Mouse (Mus musculus) heart, adult 8-10 months (tissue): Measurements from ENCODE around the gene Slain2. TPM values are rescaled to one million over a fixed set of nuclear protein-coding genes. Genes with fewer than 3 reads are reported as not detected.
A peak's percentile ranks its signal among the peaks of the same experiment; 100 is the strongest.
"Not testable (repeated sequence)": the region's sequence is repeated elsewhere in the genome, so short reads cannot be mapped to it uniquely, and the experiment has no call there.

Experiments
- DNase-seq: peaks from one replicate; pipeline ENCODE4 v3.0.0; 2022; ENCODE audit warnings: low spot score
- total RNA-seq, 4 experiments: library from RNA; stranded (reverse); gene quantifications; 2 replicates each; pipeline ENCODE4 v1.2.4; 2022

Slain2 gene
- total RNA-seq, 4 experiments from 2014 or later: 140 to 190 (median 176) TPM

GRCm38 (mm10) chr5:72901866-72902265 lies 12.2 kb upstream of the Slain2 start:
- no peak for DNase-seq

GRCm38 (mm10) chr5:72902312-72902711 lies 11.8 kb upstream of the Slain2 start:
- DNase-seq: no peak

DNA sequence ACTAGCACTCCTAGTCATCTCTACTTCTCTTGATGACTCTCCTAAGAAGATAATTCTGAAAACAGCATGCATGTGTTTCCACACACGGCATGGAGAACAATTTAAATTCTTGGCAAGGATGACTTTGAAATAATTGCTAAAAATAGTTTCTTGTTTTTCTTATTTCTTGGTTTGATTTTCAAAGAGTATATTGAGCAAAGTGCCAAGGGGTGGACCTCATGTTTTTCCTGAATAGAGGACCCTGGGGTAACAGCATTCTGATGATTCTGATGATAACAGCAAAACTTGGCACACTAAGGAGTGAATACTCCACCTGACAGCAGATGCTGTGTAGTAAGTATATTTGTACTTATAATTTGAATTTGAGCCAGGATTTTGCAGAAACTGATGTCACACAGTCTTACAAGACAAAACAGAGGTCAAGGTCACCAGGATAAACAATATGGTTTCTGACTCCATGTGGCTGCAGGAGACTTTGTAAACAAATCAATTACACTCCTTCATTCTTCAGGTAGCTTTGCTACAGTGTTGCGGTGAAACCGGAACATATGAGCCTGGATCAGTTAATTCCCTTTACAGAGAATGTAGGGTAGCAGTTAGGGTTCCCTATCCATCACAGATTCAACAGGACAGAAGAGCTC lies 11.1 kb upstream of the Slain2 start:
- peak; percentile 49 for DNase-seq

DNA sequence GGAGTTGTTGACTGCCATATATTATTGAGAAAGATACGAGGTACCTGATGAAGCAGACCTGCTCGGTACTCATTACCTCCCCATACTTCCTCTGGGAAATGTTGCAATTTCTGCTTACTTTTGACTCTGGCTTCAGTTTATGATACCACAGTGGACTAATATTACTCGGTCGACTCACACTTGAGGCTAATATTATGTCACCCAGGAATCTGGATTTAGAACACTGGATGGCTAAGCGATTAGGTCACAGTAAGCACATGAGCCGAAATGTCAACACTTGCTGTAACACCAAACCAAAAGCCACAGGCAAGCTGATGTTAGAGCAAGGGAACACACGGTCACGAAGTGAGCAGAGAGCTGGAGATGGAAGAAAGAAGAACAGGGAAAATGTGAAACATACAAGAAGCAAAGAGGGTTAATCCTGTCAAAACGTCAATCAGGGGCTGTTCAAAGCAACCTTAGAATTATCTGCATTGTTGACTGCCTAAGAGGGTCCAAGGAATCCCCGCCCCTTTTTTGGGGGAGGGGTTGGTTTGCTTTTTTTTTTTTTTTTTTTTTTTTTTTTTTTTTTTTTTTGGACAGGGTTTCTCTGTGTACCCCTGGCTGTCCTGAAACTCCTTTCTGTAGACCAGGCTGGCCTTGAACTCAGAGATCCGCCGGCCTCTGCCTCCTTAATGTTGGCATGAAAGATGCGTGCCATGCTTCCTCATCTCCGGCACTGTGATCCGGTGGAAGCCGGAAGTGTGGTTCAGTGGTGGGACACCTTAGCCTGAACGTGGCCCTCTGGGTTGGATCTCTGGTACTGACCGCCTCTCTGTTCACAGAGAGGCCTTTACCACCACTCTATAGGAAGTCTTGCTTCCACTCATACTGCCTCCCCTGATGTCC lies 9.0 kb upstream of the Slain2 start:
- DNase-seq: peak; percentile 70

DNA sequence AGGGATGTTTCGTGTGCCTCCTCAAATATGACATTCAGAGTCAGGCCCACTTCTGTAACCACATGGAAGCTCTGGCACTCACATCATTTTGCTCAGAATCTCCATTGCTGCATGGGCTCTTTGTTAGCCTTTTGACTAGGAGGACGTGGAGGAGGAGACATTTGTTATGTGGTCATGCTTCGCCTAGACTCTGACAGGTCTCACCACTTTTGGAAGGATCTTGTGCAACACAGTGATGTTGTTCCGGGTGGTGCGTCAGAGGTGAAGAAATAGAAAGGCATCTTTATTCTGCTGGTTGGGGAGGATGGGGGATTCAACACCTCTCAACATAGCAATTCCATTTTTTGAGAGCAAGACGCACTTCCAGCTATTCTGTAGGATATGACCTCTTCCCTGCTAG lies 6.7 kb upstream of the Slain2 start:
- no peak for DNase-seq

GRCm38 (mm10) chr5:72908324-72908936 lies 5.7 kb upstream of the Slain2 start:
- DNase-seq: no peak

DNA sequence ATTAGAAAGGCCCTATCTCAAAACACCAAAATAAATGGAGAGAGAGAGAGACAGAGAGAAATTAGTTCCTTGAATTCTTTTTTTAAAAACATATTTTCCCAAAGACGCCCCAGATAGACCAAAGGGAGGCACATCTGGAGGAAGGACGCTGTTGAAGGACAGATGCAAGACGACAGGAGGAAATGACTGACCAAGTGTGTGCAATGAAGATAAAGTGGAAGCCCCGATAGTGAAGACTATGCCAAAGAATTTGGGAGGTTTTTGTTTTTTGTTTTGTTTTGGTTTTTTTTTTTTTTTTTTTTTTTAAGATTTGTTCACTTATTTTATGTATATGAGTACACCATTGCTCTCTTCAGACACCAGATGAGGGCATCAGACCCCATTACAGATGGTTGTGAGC lies 4.7 kb upstream of the Slain2 start:
- no peak for DNase-seq

DNA sequence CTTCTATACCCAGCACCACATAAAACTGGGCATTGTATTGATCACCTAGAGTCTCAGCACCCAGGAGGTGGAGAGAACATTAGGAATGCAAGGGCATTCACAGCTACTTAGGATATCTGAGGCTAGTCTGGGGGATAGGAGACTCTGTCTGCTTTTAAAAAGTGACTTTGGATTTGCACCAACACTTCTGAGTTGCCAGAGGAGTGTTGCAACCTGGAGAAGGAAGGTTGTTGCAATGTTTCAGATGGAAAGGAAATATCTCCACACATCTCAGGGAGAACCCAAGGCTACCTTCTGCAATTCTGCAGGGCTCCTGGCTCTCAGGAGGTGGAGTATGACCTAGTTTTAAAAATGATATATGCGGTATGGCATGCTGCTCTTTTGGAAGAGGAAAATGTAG lies 3.7 kb upstream of the Slain2 start:
- DNase-seq: no peak

- DNase-seq: no peak
Measured at GRCm38 (mm10) chr5:72911284-72911683, 2.8 kb upstream of the Slain2 start.

DNA sequence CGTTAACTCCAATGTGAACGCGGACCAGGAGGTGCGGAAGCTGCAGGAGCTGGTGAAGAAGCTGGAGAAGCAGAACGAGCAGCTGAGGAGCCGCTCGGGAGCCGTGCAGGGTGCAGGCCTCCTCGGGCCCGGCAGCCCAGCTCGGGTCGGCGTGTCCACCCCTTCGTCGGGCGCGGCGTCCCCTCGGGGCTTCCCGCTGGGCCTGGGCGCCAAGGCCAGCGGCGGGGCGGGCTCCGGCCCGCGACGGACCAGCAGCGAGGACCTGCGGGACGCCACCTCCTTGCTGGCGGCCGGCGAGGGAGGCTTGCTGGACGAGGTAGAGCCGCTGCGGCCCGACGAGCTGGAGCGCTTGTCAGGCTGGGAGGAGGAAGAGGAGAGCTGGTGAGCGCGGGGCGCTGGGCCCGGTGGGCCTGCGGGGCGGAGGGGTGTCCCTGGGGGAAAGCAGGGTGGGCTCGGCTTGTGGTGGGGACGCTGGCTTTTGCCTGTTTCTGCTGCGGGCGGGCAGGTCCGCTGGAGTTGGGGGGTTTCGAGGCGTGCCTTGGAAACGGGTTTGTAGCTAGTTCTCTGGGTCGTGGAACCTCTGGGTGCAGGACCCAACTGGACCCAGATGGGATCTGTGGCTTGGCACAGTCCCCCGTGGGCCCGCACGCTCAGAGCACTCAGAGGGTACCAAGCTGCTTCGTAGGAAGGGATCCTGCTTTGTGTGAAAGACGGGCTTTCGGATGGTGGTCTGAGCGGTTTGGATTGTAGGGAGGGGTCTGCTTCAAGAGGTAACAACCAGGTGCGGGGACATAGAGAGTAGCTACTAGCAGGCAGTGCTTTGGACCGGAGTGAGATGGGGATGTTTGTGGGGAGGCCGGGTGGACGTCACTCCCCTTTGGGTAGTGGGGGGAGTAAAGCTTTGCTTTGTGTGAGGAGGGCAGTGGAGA lies 793 bp downstream of the Slain2 start:
- no peak for DNase-seq

DNA sequence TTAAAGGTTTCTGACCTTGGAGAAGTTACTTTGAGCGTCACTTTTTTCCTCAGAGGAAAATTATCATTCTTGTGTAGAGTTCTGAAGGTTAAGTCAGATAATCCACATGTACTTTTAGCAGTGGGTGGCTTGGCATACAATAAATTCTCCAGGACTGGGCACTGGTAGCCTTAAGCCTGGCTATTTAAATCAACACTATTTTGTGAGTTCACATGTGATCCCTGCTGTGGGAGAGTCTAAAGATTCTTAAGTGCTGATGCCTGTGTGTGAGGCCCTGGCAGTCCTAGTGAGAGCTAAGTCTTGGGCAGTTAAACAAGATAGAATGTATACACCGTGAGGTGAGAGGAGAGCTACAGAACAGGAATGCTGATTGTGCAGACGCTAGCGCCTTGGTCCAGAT lies 1.9 kb downstream of the Slain2 start:
- no peak for DNase-seq

- DNase-seq: no peak
Measured at GRCm38 (mm10) chr5:72916851-72917250, 2.7 kb downstream of the Slain2 start.

- DNase-seq: no peak
Measured at GRCm38 (mm10) chr5:72920416-72920815, 6.3 kb downstream of the Slain2 start.

DNA sequence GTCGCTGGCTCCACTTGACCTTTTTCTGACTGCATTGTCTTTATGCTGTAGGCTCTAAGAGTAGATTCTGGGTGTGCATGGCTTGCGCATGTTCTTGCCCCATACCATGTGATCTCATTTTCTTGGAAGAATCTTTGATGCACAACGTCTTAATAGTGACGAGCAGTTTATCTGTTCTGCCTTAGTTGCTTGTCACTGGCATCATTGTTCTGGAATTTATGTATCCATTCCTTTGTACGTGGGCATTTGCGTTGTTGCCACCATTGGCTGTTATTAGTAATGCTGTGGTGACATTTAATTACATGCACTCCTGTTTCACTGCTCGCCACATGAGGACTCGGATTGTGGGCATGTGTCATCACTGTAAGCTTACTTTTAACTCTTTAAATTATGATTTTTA lies 7.1 kb downstream of the Slain2 start:
- DNase-seq: no peak

GRCm38 (mm10) chr5:72922796-72923195 lies 8.7 kb downstream of the Slain2 start:
- DNase-seq: no peak

DNA sequence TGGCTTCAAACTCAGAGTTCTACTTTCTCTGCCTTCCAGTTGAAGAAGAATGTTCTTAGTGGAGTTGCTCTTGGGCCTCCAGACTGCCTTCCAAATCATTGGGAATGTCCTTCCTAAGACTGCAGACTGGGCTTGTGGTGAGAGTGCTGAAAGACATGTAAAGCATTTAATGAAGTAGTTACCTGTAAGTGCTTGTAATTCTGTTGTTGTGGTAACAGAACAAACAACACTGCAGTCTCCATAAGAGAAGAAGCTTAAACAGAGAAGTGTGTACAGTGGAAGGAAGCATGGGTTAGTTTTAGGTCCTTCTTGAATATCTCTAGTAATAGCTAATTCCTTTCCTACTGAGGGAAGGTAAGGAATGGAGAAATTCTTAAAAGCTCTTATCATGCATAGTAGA lies 13.0 kb downstream of the Slain2 start:
- DNase-seq: no peak

DNA sequence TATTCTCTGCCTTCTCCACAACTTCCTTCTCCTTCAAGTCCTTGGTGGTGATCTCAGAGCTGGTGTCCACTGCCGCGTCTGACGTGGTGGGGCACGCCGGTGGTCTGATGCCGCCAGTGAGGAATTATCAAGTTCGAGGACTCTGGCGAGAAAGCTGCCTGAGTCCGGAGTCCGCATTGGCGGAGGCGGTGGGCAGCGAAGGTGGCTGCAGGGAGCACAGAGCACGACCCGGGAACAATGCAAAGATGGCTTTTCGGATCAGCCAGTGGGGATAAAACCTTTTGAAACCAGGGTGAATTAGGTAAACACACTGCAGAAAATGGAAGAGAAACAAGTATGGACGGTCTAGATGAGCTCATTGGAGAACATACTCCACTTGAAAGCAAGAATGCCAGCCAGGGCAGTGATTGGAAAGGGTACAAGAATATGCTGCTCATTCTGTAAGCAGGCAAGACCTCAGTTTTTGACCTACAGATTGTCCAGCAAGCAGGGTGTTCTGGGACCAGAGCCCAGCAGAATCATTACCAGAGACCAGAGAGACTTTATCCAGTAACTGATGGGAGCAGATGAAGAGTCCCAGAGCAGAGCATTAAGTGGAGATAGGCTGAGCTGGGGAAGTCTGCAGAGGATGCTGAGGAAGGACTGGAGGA lies 19.0 kb downstream of the Slain2 start:
- peak; percentile 21 for DNase-seq

DNA sequence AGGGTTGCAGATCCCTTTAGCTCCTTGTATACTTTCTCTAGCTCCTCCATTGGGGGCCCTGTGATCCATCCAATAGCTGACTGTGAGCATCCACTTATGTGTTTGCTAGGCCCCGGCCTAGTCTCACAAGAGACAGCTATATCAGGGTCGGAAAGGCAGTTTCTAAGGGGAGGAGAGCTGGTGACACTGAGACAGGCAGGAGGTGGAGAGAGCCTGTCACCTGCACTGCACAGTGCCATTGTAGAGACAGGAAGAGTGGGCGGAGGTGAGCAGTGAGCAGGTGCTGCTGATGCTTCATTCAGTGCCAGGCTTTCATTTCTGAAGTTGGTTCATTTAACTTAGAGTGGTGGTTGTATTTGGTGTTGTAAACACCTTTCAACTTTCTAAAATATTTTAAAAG lies 24.3 kb downstream of the Slain2 start:
- DNase-seq: not testable (repeated sequence)

DNA sequence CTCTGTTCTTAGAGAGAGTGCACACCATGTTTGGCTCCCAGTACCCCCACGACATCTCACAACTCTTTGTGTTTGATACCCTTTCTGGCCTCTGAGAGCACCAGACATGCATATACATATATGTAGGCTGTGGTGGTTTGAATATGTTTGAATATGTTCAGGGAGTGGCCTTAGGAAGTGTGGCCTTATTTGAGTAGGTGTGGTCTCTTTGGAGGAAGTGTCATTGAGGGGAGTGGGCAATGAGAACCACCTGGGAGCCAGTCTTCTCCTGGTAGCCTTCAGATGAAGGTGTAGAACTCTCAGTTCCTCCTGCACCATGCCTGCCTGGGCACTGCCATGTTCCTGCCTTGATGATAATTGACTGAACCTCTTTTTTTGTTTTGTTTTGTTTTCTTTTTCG lies 25.2 kb downstream of the Slain2 start:
- DNase-seq: no peak

DNA sequence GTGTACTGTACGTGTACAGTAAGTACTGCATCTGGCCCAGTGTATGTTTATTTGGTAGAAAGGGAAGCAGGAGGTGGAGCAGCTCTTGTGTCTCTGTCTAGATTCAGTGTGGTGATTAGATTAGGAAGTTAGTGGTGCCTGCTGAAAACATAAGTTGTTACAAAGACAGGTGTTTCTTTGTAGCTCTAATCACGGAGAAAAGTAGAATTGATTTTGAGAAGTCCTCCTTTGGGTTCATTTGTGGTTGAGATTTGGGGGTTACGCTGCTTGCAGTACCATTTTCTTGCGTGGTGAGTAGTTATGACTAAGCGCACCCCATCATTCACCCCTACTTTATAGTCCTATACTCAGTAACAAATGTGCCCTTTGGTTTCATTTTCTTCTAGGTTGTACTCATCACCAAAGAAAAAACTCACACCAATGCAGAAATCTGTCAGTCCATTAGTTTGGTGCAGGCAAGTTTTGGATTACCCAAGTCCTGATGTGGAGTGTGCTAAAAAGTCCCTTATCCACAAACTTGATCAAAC lies 26.9 kb downstream of the Slain2 start:
- DNase-seq: no peak

GRCm38 (mm10) chr5:72948136-72948535 lies 34.0 kb downstream of the Slain2 start:
- DNase-seq: no peak
